Mouse (Mus musculus) liver, embryonic 14.5 days (tissue): ENCODE data around the gene Gdpd5.
A peak's percentile ranks its signal among the peaks of the same experiment; 100 is the strongest.

Experiments
- CTCF ChIP-seq: IDR thresholded peaks from 2 replicates; pipeline ENCODE4 v1.5.1; 2016; ENCODE audit warnings: antibody characterized with exemption, low read depth, control low read depth
- EP300 ChIP-seq: IDR thresholded peaks from 2 replicates; pipeline ENCODE4 v1.6.1; 2016; ENCODE audit warnings: antibody characterized with exemption, low read depth

GRCm38 (mm10) chr7:99500201-99500600 is 119.0 kb downstream of the Gdpd5 start:
- TF ChIP-seq CTCF = peak; percentile 99
- no peak for TF ChIP-seq EP300
